Mouse (Mus musculus) cerebellum, postnatal 14 days (tissue): ENCODE data around the gene Rps2.
"Not testable (repeated sequence)": the region's sequence is repeated elsewhere in the genome, so short reads cannot be mapped to it uniquely, and the experiment has no call there.

Source experiments
- DNase-seq, 2 experiments: peaks; one replicate each; pipeline ENCODE4 v3.0.0; 2021; ENCODE audit warnings: mixed read lengths in 2 of 2

Rps2 gene

GRCm38 (mm10) chr17:24717943-24718342 lies at the start of gene Rps2, which contains the start of gene Rnf151:
Gene Rps2, plus strand, starts transcription at chr17:24718116.
Gene Rnf151, minus strand, starts transcription at chr17:24718063.
- DNase-seq: no peak

- not testable (repeated sequence) for DNase-seq
These were observed 48.7 kb upstream of the Rps2 start for GRCm38 (mm10) chr17:24669214-24669544.

GRCm38 (mm10) chr17:24669545-24670245 lies 48.2 kb upstream of the Rps2 start, which contains the start of gene Zfp598:
Gene Zfp598, plus strand, starts transcription at chr17:24669687.
- DNase-seq: peak; percentile 95 to 97

- DNase-seq: no peak
These were observed 47.6 kb upstream of the Rps2 start for GRCm38 (mm10) chr17:24670246-24670844.

- no peak for DNase-seq
These were observed 46.6 kb upstream of the Rps2 start for GRCm38 (mm10) chr17:24671346-24671745.

GRCm38 (mm10) chr17:24672141-24672540 lies 45.8 kb upstream of the Rps2 start:
- DNase-seq: no peak

- no peak for DNase-seq
These were observed 43.6 kb upstream of the Rps2 start for GRCm38 (mm10) chr17:24674277-24674676.

- DNase-seq: peak; percentile 77 to 87
These were observed 41.7 kb upstream of the Rps2 start for GRCm38 (mm10) chr17:24676187-24676586.

- DNase-seq: no peak
These were observed 41.0 kb upstream of the Rps2 start for GRCm38 (mm10) chr17:24676877-24677276.

- DNase-seq: no peak
These were observed 40.3 kb upstream of the Rps2 start for GRCm38 (mm10) chr17:24677500-24678080.

GRCm38 (mm10) chr17:24686514-24686913 lies 31.4 kb upstream of the Rps2 start:
- DNase-seq: peak in 1 of 2 experiments; percentile 48

GRCm38 (mm10) chr17:24687146-24687595 lies 30.7 kb upstream of the Rps2 start:
- peak; percentile 51 to 56 for DNase-seq

GRCm38 (mm10) chr17:24687599-24687998 lies 30.3 kb upstream of the Rps2 start:
- DNase-seq: no peak

GRCm38 (mm10) chr17:24689251-24690081 lies 28.4 kb upstream of the Rps2 start, which contains the start of gene Syngr3:
Gene Syngr3, minus strand, starts transcription at chr17:24689955.
- peak; percentile 76 to 77 for DNase-seq

- DNase-seq: no peak
These were observed 25.5 kb upstream of the Rps2 start for GRCm38 (mm10) chr17:24692385-24692784.

- no peak for DNase-seq
These were observed 22.4 kb upstream of the Rps2 start for GRCm38 (mm10) chr17:24695326-24696010.

GRCm38 (mm10) chr17:24696011-24696697 lies 21.8 kb upstream of the Rps2 start, which contains the start of the genes Gfer and Noxo1:
Gene Gfer, minus strand, starts transcription at chr17:24696156.
Gene Noxo1, plus strand, starts transcription at chr17:24696234.
- peak; percentile 88 to 92 for DNase-seq

GRCm38 (mm10) chr17:24697985-24698384 lies 19.9 kb upstream of the Rps2 start:
- DNase-seq: no peak

GRCm38 (mm10) chr17:24698715-24699114 lies 19.2 kb upstream of the Rps2 start:
- no peak for DNase-seq

GRCm38 (mm10) chr17:24699473-24699872 lies 18.4 kb upstream of the Rps2 start:
- no peak for DNase-seq

GRCm38 (mm10) chr17:24701251-24701650 lies 16.7 kb upstream of the Rps2 start:
- no peak for DNase-seq

GRCm38 (mm10) chr17:24705821-24706220 lies 12.1 kb upstream of the Rps2 start:
- DNase-seq: no peak
